Mouse (Mus musculus) megakaryocyte progenitor cell, adult 5-6 weeks (primary cell): Measurements from ENCODE around the gene Alg3. TPM values are rescaled to one million over a fixed set of nuclear protein-coding genes. Genes with fewer than 3 reads are reported as not detected.

Experiments used
- ATAC-seq: replicated peaks from 2 replicates; pipeline ENCODE4 v1.8.0; 2016; ENCODE audit warnings: mild to moderate bottlenecking, moderate TSS enrichment, inconsistent platforms; ENCODE audit not compliant: poor library complexity
- total RNA-seq, 2 experiments: library from RNA; stranded (forward) in 1 of 2; stranded (reverse) in 1 of 2; fragments of 157-497, 149-512 nt in 1 of 2; fragments of 200-1000 nt in 1 of 2; gene quantifications; 2 replicates each; pipeline versions ENCODE4 v1.2.3 to v1.2.4; 2015 to 2017

Alg3 gene
- total RNA-seq (2015) (33.2 and 38.5 TPM in 2 replicates), total RNA-seq (2017) (20.4 and 21.4 TPM in 2 replicates)

DNA sequence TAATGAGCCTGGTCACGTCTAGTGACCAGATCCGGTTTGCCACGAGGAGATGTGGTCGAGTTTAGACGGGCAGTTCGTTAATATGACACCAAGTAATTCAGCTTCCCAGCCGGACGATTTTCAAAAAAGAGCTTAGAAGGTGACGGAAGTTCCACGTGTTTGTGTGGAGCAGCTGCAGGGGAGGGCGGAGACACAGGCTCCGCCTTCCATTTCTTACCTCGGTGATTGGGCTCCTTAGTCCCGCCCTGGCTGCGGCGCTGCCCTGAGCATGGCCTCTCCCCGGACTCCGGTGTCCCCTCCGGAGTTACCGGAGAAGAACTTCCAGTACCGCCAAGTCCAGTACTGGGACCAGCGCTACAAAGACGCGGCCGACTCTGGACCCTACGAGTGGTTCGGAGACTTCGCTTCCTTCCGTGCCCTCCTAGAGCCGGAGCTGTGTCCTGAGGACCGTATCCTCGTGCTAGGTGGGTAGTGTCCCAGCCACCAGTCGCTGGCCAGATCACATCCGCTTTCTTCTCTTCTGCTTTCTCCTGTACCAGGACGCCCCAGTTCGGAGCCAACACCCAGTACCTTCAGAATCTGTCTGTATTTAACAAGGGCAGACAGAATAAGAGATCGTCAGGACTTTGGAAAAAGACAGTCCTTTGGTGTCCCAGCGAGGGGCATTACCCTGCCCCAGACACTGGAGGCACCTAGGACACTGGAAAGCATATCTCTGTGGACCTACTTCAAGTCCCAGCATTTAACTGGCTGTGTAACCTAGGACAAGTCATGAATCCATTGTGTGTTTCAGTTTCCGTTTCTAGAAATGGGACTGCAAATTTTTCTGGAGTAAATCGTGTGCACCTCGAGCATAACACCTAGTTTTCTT lies at the start of gene Alg3, which contains the start of the genes Eef1akmt4 and Gm49333:
TSS of gene Alg3 (minus strand) at position 379 of the 871 bp plus-strand sequence.
TSS of gene Eef1akmt4 (plus strand) at position 237 of the 871 bp plus-strand sequence.
TSS of gene Gm49333 (plus strand) at position 254 of the 871 bp plus-strand sequence.
- ATAC-seq = peak; percentile 94

DNA sequence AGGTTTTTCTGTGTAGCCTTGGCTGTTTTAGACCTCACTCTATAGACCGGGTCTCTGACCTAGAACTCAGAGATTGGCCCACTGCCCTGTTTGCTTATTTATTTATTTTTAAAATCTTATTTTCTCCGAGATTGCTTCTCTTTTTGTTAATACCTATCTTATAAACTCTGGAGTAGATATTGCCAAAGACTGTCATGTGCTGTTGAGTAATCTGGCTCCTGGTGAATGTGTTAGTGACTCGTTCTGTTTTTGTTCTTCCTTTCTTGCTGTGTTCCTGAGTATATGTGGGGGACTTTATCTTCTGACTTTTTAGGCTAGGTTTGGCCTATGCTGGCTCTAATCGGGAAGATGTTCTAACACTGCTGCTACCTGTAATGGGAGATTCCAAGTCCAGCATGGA lies 46.1 kb upstream of the Alg3 start:
- no peak for ATAC-seq

GRCm38 (mm10) chr16:20653315-20653714 lies 41.8 kb upstream of the Alg3 start:
- ATAC-seq = no peak

GRCm38 (mm10) chr16:20651947-20652310 lies 40.4 kb upstream of the Alg3 start:
- no peak for ATAC-seq

GRCm38 (mm10) chr16:20651076-20651946 lies 39.8 kb upstream of the Alg3 start, which contains the start of gene Psmd2:
Psmd2 (plus strand) TSS chr16:20651652.
- peak; percentile 99 for ATAC-seq

GRCm38 (mm10) chr16:20643911-20644310 lies 32.4 kb upstream of the Alg3 start:
- no peak for ATAC-seq

GRCm38 (mm10) chr16:20642161-20642560 lies 30.6 kb upstream of the Alg3 start:
- peak; percentile 92 for ATAC-seq

DNA sequence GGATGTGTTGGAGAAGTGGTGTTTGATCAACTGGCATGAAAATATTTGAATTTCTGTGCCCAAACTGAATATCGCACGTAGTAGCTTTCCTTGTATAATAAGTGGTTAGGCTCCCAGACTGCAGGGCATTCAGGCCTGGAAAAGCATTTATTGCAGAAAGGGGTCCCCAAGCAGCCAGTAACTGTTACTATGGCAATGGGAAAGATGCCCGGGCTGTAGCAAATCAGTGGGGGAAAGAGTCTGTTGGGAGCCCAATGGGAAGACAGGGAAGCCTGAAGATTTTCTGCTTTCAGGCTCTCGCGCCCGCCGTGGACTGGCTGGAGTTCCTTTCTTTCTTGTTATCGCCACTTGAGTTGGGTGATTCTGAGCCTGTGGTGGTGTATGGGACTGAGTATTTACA lies 26.8 kb upstream of the Alg3 start:
- ATAC-seq = no peak

GRCm38 (mm10) chr16:20637410-20637809 lies 25.9 kb upstream of the Alg3 start:
- no peak for ATAC-seq

DNA sequence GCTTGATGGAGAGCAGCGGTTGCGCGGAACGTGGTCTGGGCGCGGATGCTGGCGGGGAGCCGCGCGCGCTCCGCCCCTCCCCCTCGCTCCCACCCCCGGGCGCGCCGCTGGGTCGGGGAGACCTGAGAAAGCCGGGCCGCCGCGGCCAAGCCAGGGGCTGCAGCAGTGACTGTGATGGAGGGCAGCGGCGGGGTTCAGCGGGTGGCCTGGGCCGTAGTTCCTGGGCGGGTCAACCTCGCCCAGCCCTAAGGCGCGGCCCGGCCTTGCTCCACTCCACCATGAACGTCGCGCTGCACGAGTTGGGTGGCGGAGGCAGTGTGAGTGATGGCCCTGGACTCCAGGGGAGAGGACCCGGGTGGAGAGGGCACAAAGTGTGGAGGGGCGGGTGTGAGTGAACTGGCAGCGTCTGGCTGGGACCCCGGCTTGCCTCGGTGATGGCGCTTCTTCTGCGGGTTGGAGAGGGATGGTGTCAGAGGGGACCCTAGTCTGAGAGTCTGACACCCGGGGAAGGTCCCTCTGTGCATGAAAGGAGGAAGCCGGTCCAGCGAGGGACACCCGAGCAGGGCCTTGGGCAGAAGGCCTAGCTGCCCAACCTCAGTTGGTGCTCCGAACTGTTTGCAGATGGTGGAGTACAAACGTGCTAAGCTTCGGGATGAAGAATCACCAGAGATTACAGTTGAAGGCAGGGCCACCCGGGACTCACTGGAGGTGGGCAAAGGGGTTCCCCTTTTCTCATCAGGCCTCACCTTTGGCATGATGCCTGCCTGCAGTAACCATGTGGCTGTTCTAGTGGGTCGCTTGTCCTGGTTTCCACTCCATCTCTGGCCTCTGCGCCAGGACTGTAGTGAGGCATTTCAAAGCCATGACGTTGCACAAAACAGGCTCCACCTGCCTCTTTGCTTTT lies 18.4 kb upstream of the Alg3 start, which contains the start of gene Ece2:
TSS of gene Ece2 (plus strand) at position 98 of the 904 bp plus-strand sequence.
- peak; percentile 37; the same call in 1 of the 2 replicates for ATAC-seq

GRCm38 (mm10) chr16:20628871-20629391 lies 17.4 kb upstream of the Alg3 start:
- no peak for ATAC-seq

DNA sequence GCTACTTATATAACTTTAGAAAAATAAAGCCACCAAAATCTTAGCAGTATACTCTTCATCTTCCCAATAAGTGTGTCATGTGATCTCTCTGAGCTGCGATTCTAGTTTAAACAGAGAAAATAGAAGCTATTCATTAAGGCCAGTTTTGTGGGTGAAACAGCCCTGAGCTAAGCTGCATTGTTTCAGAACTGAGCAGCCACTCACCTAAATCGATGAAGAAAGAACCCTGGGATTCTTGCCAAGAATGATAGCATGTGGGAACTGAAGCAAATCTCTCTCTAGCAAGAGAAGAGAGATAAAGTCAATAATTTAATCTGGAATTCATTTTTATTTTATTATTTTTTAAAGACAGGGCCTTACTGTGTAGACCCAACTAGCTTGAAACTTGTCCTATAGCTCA lies 11.7 kb upstream of the Alg3 start:
- no peak for ATAC-seq

DNA sequence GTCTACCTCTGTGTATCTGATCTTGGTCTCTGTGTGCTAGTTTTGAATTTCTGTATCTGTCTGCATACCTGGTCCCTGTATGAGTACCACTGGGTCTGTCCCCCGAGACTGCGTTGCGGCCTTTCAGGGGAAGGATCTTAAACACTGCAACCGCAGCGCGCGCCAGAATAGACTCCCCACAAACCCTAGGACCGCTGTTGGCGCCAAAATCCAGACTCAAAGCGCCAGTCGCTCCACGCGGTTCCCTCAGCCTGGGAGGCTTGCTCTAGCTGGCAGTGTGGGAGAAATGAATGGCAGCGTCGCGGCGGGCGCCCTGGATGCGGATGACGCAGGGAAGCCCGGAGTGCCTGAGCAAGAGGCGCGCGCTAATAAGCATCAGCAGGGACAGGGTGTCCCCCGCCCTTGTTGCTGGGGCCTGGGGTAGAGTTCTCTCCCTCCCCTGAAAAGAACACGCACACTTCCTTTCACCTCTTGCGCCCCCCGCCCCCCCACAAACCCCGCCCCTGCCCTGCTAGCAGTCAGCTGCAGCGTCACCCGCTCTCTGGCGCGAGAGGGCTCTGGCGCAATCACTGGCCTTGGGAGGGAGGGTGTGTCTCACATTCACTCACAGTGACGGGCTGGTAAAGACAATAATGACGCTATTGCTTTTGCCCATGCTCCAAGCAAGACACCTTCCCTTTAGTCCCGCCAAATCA lies 10.6 kb upstream of the Alg3 start:
- ATAC-seq = peak; percentile 78

DNA sequence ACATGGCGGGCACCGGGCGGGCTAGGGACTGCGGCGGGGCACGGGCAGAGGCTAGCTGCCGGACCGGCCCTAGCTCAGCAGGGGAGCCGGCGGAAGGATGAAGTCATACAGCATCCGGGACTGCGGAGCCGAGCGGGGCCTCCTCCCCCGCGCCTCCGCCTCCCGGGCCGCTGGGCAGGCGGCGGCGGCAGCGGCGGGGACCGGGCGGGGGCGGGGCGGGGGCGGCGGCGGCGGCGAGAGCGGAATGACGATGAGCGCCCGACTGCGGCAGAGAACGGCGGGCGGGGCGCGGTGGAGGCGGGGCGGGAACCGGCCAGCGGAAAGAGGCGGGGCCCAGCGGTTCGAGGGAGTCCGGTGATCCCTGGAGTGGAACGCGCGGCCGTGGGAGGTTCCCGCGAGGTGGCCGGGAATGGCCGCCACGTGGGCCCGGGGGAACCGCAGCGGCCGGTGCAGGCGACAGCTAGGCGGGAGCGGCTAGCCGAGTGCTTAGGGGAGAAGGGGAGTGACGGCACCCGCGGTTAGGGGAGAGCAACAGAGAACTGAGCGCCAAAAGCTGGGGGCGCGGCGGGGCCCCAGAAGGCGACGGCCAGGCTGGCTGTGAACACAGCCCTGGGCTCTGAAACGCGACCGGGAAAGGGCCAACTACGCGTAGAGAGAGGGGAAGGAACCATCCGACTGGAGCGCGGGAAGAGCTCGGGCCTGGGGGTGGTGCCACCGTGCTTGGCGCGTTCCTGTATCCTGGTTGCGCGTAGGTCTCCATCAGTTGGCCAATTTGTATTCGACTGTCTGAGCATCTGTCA lies 9.9 kb upstream of the Alg3 start, which contains the start of gene Camk2n2:
TSS of gene Camk2n2 (minus strand) at position 97 of the 800 bp plus-strand sequence.
- peak; percentile 30; the same call in 1 of the 2 replicates for ATAC-seq

GRCm38 (mm10) chr16:20620751-20621190 lies 9.2 kb upstream of the Alg3 start:
- ATAC-seq = no peak

GRCm38 (mm10) chr16:20620399-20620735 lies 8.8 kb upstream of the Alg3 start:
- ATAC-seq = no peak

DNA sequence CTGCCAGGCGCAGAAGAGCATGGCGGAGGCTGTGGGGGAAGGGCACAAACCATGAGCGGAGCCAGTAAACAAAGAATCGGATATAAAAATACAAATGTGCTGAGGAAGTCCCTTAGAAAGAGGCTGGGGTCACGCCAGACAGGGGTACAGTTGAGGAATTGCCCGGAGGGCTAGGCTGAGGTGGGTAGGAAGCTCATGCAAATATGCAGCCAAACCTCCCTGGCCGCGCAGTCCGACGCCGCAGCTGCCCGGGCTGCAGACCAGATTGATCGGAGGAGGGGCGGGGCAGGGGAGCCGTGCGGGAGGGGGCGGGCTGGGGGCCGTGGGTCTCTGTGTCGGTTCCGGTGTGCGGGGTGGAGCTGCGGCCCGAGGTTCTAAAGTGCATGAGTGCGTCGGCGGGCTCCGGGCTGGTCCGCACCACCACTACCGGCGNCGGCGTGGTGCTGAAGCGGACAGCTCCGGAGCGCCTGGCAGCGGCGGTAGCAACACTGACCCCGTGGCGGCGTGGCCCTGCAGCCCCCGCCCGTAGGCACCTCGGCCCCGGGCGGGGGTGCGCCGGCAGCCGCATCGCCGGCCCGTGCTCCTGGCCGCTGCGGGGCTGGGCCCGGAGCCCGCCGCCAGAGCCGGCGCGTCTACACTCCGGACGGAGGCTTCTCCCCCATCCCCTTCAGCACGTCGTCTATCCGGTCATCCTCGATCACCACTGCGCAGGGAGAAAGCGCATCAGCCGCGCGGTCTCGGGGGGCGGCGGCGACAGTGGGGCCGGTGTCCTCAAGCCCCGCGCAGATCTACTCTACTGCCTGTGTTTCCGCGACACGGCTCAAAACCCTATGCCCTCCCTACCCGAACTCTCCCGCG lies 8.2 kb upstream of the Alg3 start:
- ATAC-seq = peak; percentile 68
